Mouse (Mus musculus): ENCODE results near the gene Arvcf.
A peak's percentile ranks its signal among the peaks of the same experiment; 100 is the strongest.

The Arvcf gene

GRCm38 (mm10) chr16:18388583-18389435 lies 40.8 kb downstream of the Arvcf start:
- no peak for DNase-seq (ENCODE audit: low spot score)

GRCm38 (mm10) chr16:18390399-18390798 lies 42.4 kb downstream of the Arvcf start:
- DNase-seq (ENCODE audit: low spot score), result no peak

- DNase-seq (ENCODE audit: low spot score), result no peak
These were observed 43.1 kb downstream of the Arvcf start for GRCm38 (mm10) chr16:18391127-18391526.

- no peak for DNase-seq (ENCODE audit: low spot score)
These were observed 43.7 kb downstream of the Arvcf start for GRCm38 (mm10) chr16:18391728-18392127.

- peak; percentile 85 for DNase-seq (ENCODE audit: low spot score)
These were observed 44.8 kb downstream of the Arvcf start for GRCm38 (mm10) chr16:18392469-18393426.

- no peak for DNase-seq (ENCODE audit: low spot score)
These were observed 45.6 kb downstream of the Arvcf start for GRCm38 (mm10) chr16:18393595-18393994.

GRCm38 (mm10) chr16:18394056-18394455 lies 46.1 kb downstream of the Arvcf start:
- DNase-seq (ENCODE audit: low spot score), result no peak

GRCm38 (mm10) chr16:18394777-18395619 lies 47.0 kb downstream of the Arvcf start:
- no peak for DNase-seq (ENCODE audit: low spot score)

GRCm38 (mm10) chr16:18395620-18396036 lies 47.6 kb downstream of the Arvcf start:
- no peak for DNase-seq (ENCODE audit: low spot score)

- no peak for DNase-seq (ENCODE audit: low spot score)
These were observed 48.2 kb downstream of the Arvcf start for GRCm38 (mm10) chr16:18396201-18396600.

GRCm38 (mm10) chr16:18396791-18397621 lies 49.0 kb downstream of the Arvcf start:
- DNase-seq (ENCODE audit: low spot score), result no peak

- DNase-seq (ENCODE audit: low spot score), result no peak
These were observed 52.0 kb downstream of the Arvcf start for GRCm38 (mm10) chr16:18400028-18400427.

- DNase-seq (ENCODE audit: low spot score), result no peak
These were observed 52.7 kb downstream of the Arvcf start for GRCm38 (mm10) chr16:18400472-18401216.

- DNase-seq (ENCODE audit: low spot score), result no peak
These were observed 55.3 kb downstream of the Arvcf start for GRCm38 (mm10) chr16:18403285-18403684.

- DNase-seq (ENCODE audit: low spot score), result no peak
These were observed 57.3 kb downstream of the Arvcf start for GRCm38 (mm10) chr16:18405091-18405854.

- DNase-seq (ENCODE audit: low spot score), result no peak
These were observed 57.9 kb downstream of the Arvcf start for GRCm38 (mm10) chr16:18405876-18406275.

GRCm38 (mm10) chr16:18406293-18406692 lies 58.3 kb downstream of the Arvcf start:
- DNase-seq (ENCODE audit: low spot score), result no peak

GRCm38 (mm10) chr16:18407912-18408311 lies 59.9 kb downstream of the Arvcf start:
- DNase-seq (ENCODE audit: low spot score), result no peak

- DNase-seq (ENCODE audit: low spot score), result no peak
These were observed 61.8 kb downstream of the Arvcf start for GRCm38 (mm10) chr16:18409776-18410175.
